In genomic region chr3:99240811-99241738, GRCm38 (mm10) we compare ENCODE assay signal across 8 mouse cellular contexts. TPM values are rescaled to one million over a fixed set of nuclear protein-coding genes. Genes with fewer than 3 reads are reported as not detected.
DNase-seq lines count a peak whose midpoint lies in the region; ATAC-seq and TF ChIP-seq lines count a peak whose summit lies in the region.
"Had no signal": no experiment of that assay in that cellular context is flagged by ENCODE, and none has a peak within 500 bp of the region (broad histone marks: within the 10 kb centered on the region; RNA-seq: fewer than 3 reads in every experiment).

No protein-coding gene starts in this region.

- under 1% methylated on average over 50 of the region's 50 CpGs for WGBS in forebrain, embryonic 13.5 days
- WGBS in liver, embryonic 12.5 days (ENCODE audit: insufficient replicate concordance): 2% methylated on average over 50 of the region's 50 CpGs

- no peak overlapping the region for H3K27ac ChIP-seq in forebrain, embryonic 13.5 days
- H3K27ac ChIP-seq in liver, embryonic 12.5 days: no peak overlapping the region

- no peaks in the 10 kb centered on the region for H3K9me3 ChIP-seq in forebrain, embryonic 13.5 days (replicated peaks)
- no peaks in the 10 kb centered on the region for H3K9me3 ChIP-seq in liver, embryonic 12.5 days (replicated peaks)

- DNase-seq in 3T3-L1 (ENCODE audit: low read depth, low spot score) (peak; percentile 44), MN1 (ENCODE audit: low spot score) (no peak)
- DNase-seq in cerebellum, adult 9-11 months: no peak
- DNase-seq in thymus, postnatal 0 days (ENCODE audit: low spot score): no peak
- DNase-seq: thymus, postnatal 36 days had no signal

- H3K27me3 ChIP-seq in C2C12 (ENCODE audit: control insufficient read depth, insufficient read depth, insufficient read length): no peaks in the 10 kb centered on the region
- H3K27me3 ChIP-seq in forebrain, embryonic 13.5 days: peaks cover 98% of the 10 kb centered on the region
- peaks cover 97% of the 10 kb centered on the region for H3K27me3 ChIP-seq in liver, embryonic 12.5 days (replicated peaks)

- H3K79me3 ChIP-seq in C2C12 (ENCODE audit: low read depth): no peaks in the 10 kb centered on the region

- ATAC-seq in forebrain, embryonic 13.5 days: peak; percentile 43; the same call in 1 of the 2 replicates
- no peak for ATAC-seq in liver, embryonic 12.5 days

- no peak for TF ChIP-seq CTCF in C2C12 (IDR thresholded peaks at IDR 0.05; ENCODE audit: control insufficient read depth, insufficient read depth, insufficient read length)

- H3K36me3 ChIP-seq in C2C12 (ENCODE audit: control insufficient read depth, insufficient read depth): no peaks in the 10 kb centered on the region
- H3K36me3 ChIP-seq in forebrain, embryonic 13.5 days (ENCODE audit: poor library complexity, severe bottlenecking): no peaks in the 10 kb centered on the region
- no peaks in the 10 kb centered on the region for H3K36me3 ChIP-seq in liver, embryonic 12.5 days

- no peak overlapping the region for H3K9ac ChIP-seq in forebrain, embryonic 13.5 days
- no peak overlapping the region for H3K9ac ChIP-seq in liver, embryonic 12.5 days

- H3ac ChIP-seq in C2C12 (ENCODE audit: control insufficient read depth, insufficient read length, low read depth): peak overlapping the region; percentile 56

- peaks cover 13% of the 10 kb centered on the region for H3K4me1 ChIP-seq in forebrain, embryonic 13.5 days
- no peaks in the 10 kb centered on the region for H3K4me1 ChIP-seq in liver, embryonic 12.5 days

- no peaks in the 10 kb centered on the region for H3K79me2 ChIP-seq in C2C12 (ENCODE audit: control insufficient read depth, insufficient read depth)

- peak overlapping the region; percentile 21 for H3K4me3 ChIP-seq in C2C12 (ENCODE audit: insufficient read depth, poor library complexity, severe bottlenecking)
- peak overlapping the region; percentile 15 for H3K4me3 ChIP-seq in forebrain, embryonic 13.5 days
- peak overlapping the region; percentile 5 for H3K4me3 ChIP-seq in liver, embryonic 12.5 days

- H3K4me2 ChIP-seq in forebrain, embryonic 13.5 days: peak overlapping the region; percentile 14; the same call in 1 of the 2 replicates
- H3K4me2 ChIP-seq in liver, embryonic 12.5 days: peak overlapping the region; percentile 7; the same call in 1 of the 2 replicates

TF ChIP-seq in C2C12, 6 proteins besides CTCF, POLR2A, EP300 and RAD21:
- TF ChIP-seq CEBPB (IDR thresholded peaks at IDR 0.05; ENCODE audit: low read depth) (no peak), USF1 (IDR thresholded peaks at IDR 0.05; ENCODE audit: low read depth) (no peak), MYOG (IDR thresholded peaks at IDR 0.05; ENCODE audit: control insufficient read depth, extremely low read depth, insufficient read length) (no peak), FOSL1 (IDR thresholded peaks at IDR 0.05; ENCODE audit: insufficient read depth, low read length, poor library complexity, severe bottlenecking) (no peak), MAX (IDR thresholded peaks at IDR 0.05) (no peak), MYOD1 (IDR thresholded peaks at IDR 0.05; ENCODE audit: control insufficient read depth, insufficient read length, low read depth) (no peak)
TF ChIP-seq in C2C12: peak in this region for 0.

RNA-seq across cellular contexts. Expression of gene Tbx15, which starts 0.9 kb away (rescaled TPM):
- 5.0 TPM for polyA plus RNA-seq in C2C12 (2012; fragmentation: generic; extraction: Trizol)
- 0.28 and 0.43 TPM in 2 replicates for polyA plus RNA-seq in forebrain, embryonic 13.5 days (2015; fragmentation: Nextera tagmentation; extraction: Ambion mirVana)
- polyA plus RNA-seq in liver, embryonic 12.5 days (2016; fragmentation: Nextera tagmentation; extraction: Ambion mirVana): 0.14 TPM in 1 of 2 replicates, not detected in the other
- 0.06 and 0.12 TPM in 2 replicates for polyA plus RNA-seq in thymus, postnatal 0 days (2015; fragmentation: Nextera tagmentation; extraction: Ambion mirVana)
